Mouse (Mus musculus): ENCODE measurements around the gene Fmo4.

- no peak for TF ChIP-seq POLR2A (IDR thresholded peaks at IDR 0.05; ENCODE audit: extremely low read depth, insufficient read depth, low read length)
- no peak for TF ChIP-seq CTCF (IDR thresholded peaks at IDR 0.05; ENCODE audit: extremely low read depth, insufficient read depth, low read length)
Measured at GRCm38 (mm10) chr1:162862328-162862727, 48.6 kb upstream of the Fmo4 start.

All from cortical plate, adult 2 months (tissue).